Mouse (Mus musculus): ENCODE measurements around the gene Rundc3b.

DNA sequence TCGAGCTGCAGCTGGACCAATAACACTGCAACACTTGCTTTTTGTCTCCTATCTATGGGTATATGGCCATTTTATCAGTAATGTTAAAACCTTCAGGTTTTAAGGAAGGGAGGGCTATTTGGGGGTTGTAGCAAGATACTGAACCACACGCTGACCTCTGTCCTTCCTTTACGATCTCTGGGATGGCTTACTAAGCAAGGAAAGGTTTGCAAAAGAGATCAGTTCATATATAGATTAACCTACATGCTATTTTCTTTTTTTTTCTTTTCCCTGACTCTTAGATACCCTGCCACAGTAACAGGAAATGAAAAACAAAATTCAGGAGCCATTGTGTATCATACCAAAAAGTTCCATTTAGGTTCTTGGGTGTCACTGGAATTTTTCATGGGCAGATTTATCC lies 10.1 kb upstream of the Rundc3b start:
- TF ChIP-seq EP300 (IDR thresholded peaks at IDR 0.05; ENCODE audit: insufficient read depth, low read depth, low read length) (no peak), CTCF (IDR thresholded peaks at IDR 0.05; ENCODE audit: low read depth, low read length) (no peak), POLR2A (IDR thresholded peaks at IDR 0.05; ENCODE audit: insufficient read depth, low read length) (no peak)

Measured in ES-Bruce4 (cell line).